Mouse (Mus musculus): ENCODE measurements around the gene Ucp2. TPM values are rescaled to one million over a fixed set of nuclear protein-coding genes. Genes with fewer than 3 reads are reported as not detected.
A peak's percentile ranks its signal among the peaks of the same experiment; 100 is the strongest.

The Ucp2 gene
- polyA plus RNA-seq, 1 experiment from 2014 or later = 76.4 TPM

DNA sequence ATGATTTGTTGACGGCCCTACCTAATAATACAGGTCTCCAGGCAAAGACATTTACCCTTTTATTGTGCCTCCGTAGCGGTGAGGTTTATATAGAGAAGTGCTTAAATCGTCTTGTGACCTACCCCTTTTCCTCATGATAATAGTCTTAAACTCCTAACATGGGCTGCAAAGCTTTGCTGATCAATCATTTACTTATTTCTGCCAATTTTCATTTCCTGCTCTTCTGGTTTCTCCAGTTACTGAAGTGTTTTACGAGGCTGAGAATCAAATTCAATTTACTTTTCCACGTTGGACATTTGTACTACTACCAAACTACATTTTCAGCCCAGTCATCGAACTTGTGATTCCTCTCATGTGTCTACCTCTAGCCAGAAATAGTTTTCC, 44.4 kb downstream of the Ucp2 start:
- Histone ChIP-seq H3K4me3 (peak overlapping the region; percentile 62), H3K9me3 (no peaks in the 10 kb centered on the region), H3K4me2 (peak overlapping the region; percentile 72), H3K4me1 (replicated peaks) (peaks cover 12% of the 10 kb centered on the region), H3K27me3 (no peaks in the 10 kb centered on the region), H3K9ac (peak overlapping the region; percentile 77), H3K27ac (replicated peaks) (peak overlapping the region; percentile 88), H3K36me3 (peaks cover 19% of the 10 kb centered on the region)
- 28% methylated on average over 7 of the region's 7 CpGs for WGBS
- ATAC-seq (ENCODE audit: low read depth) = no peak; the same call in 1 of the 2 replicates

DNA sequence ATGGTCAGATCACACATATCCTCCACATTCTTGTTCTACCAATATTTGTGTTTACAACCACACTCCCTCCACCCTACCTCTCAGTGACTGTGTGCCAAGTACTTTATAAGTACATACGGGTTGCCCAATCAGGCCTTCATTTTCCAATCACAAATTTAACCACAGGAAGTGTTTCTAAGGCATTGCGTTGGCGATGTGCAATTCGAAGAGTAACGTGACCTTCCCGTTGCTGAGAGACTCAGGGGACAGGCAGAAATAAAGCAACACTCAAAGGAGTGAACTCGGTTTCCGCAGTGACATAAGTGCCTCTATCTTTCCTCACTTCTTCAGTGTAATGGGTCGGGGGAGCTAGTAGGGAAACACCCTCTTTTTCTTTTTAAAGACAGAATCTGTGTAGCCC, 46.4 kb downstream of the Ucp2 start:
- ATAC-seq (ENCODE audit: low read depth) = no peak
- H3K4me2 ChIP-seq = no peak overlapping the region
- 93% methylated on average over 9 of the region's 9 CpGs for WGBS
- no peak overlapping the region for H3K27ac ChIP-seq (replicated peaks)
- no peaks in the 10 kb centered on the region for H3K27me3 ChIP-seq
- no peak overlapping the region for H3K4me3 ChIP-seq
- no peak overlapping the region for H3K9ac ChIP-seq
- peaks cover 12% of the 10 kb centered on the region for H3K4me1 ChIP-seq (replicated peaks)
- peaks cover 19% of the 10 kb centered on the region for H3K36me3 ChIP-seq
- no peaks in the 10 kb centered on the region for H3K9me3 ChIP-seq

DNA sequence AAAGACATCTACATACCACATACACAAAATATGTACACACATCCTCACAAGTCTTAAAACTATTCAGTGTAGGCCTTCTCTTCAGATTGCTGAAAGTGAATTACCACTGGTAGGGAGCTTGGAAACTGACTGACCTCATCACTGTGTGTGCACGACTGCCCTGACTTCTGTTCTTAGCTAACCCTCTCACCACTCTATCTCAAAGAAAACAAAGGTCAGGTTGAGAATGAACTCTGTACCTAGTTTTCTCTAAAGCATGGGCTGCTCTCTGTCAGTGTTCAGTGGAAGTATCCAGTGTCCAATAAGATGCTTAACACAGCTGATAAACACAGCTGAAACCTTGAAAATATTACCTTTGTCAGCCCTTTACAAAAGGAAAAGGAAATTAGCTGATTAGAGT, 51.3 kb downstream of the Ucp2 start:
- H3K4me2 ChIP-seq = no peak overlapping the region
- WGBS = 69% methylated on average over 1 of the region's 1 CpGs

DNA sequence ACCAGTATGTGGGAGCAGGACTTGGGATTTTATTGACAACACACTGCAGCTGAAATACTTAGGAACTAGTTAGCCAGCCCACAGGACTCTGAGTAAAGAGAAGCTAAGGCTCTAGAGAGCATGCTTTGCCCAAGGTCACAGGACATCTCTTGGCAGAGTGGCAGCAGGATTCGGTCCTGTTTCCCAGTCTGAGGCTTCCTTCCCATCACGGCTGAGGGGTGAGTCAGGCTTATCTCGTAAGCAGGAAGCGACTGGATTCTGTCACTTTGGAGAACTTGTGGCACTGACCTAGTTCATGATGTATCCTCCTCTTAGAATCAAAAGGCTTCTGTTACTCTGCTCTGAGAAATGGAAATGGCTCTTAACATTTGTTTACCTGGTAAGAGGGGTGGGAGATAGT, 54.5 kb downstream of the Ucp2 start:
- Histone ChIP-seq H3K4me1 (replicated peaks) (no peaks in the 10 kb centered on the region), H3K9me3 (no peaks in the 10 kb centered on the region), H3K36me3 (peaks cover 36% of the 10 kb centered on the region), H3K9ac (no peak overlapping the region), H3K4me3 (no peak overlapping the region), H3K27ac (replicated peaks) (no peak overlapping the region), H3K27me3 (no peaks in the 10 kb centered on the region), H3K4me2 (no peak overlapping the region)
- ATAC-seq (ENCODE audit: low read depth) = no peak
- 89% methylated on average over 4 of the region's 4 CpGs for WGBS

More for the DNA sequence above, 51.3 kb downstream of the Ucp2 start:
- no peaks in the 10 kb centered on the region for H3K4me1 ChIP-seq (replicated peaks)
- no peak overlapping the region for H3K27ac ChIP-seq (replicated peaks)
- peaks cover 37% of the 10 kb centered on the region for H3K36me3 ChIP-seq
- H3K9ac ChIP-seq = no peak overlapping the region
- H3K9me3 ChIP-seq = no peaks in the 10 kb centered on the region
- no peak overlapping the region for H3K4me3 ChIP-seq
- ATAC-seq (ENCODE audit: low read depth) = no peak
- no peaks in the 10 kb centered on the region for H3K27me3 ChIP-seq

DNA sequence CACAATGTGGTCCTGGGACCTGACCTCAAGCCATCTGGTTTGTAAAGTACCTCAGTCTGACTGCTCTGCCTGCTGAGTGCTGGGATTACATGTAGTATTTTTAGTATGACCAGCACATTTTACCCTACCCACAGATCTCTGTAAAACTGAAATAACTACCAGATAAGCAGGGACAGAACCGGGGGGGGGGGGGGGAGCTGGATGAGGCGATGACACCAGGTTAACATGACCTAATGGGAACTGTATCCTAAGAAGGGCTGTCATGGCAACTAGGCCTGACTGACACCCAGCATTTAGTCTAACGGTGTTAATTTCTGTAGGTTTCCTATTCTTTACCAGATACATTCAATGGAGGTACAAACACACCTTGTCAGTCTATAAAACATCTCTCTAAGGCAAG, 56.7 kb downstream of the Ucp2 start:
- no peak overlapping the region for H3K4me2 ChIP-seq
- WGBS = 83% methylated on average over 3 of the region's 3 CpGs
- no peak overlapping the region for H3K4me3 ChIP-seq
- peaks cover 36% of the 10 kb centered on the region for H3K36me3 ChIP-seq
- H3K9ac ChIP-seq = no peak overlapping the region
- peaks cover 8% of the 10 kb centered on the region for H3K4me1 ChIP-seq (replicated peaks)
- no peaks in the 10 kb centered on the region for H3K9me3 ChIP-seq
- ATAC-seq (ENCODE audit: low read depth) = no peak
- no peaks in the 10 kb centered on the region for H3K27me3 ChIP-seq
- H3K27ac ChIP-seq (replicated peaks) = no peak overlapping the region

DNA sequence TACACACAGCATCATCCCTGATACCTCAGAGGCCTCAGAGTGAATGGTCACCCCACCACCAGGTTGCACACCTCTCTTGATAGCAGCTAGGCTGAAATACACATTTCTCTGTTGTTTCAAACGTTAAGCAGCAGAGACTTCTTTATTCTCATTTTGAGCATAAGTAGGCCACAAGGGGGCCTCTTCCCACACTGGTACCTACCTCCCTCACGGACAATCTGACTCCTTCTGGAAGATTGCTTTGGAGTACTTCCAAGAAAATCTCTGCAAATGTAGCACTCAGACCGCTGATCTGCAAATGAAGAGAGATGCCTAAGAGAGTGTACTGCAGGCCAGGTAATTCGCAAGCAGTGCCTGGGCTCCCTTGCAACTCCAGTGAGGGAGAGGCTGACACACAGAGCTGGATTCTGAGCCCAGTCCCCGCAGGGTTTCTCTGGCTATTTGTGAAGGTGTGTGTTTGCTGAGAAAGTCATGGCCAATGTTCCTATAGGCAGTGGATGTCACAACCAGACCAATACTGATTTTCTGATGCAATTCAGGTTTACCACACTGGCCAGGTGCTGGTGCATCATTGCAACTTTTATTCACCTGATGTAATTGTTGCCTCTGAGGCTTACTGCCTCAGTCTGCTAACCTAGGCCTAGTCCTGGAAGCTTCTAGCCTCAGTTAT, 57.3 kb downstream of the Ucp2 start:
- H3K27me3 ChIP-seq = no peaks in the 10 kb centered on the region
- ATAC-seq (ENCODE audit: low read depth) = no peak
- no peak overlapping the region for H3K4me3 ChIP-seq
- H3K36me3 ChIP-seq = peaks cover 36% of the 10 kb centered on the region
- H3K4me2 ChIP-seq = no peak overlapping the region
- H3K4me1 ChIP-seq (replicated peaks) = peaks cover 15% of the 10 kb centered on the region
- no peak overlapping the region for H3K27ac ChIP-seq (replicated peaks)
- no peak overlapping the region for H3K9ac ChIP-seq
- H3K9me3 ChIP-seq = no peaks in the 10 kb centered on the region
- WGBS = 57% methylated on average over 5 of the region's 5 CpGs

Other genes starting within 250 kb of the Ucp2 start
- 10.4 and 11.4 TPM in 2 replicates for gene P4ha3, start 207.8 kb upstream of the Ucp2 start, polyA plus RNA-seq (2015; fragmentation: Nextera tagmentation; extraction: Ambion mirVana)
- gene C2cd3, start 121.1 kb upstream of the Ucp2 start, polyA plus RNA-seq (2015; fragmentation: Nextera tagmentation; extraction: Ambion mirVana) = 21.2 and 22.4 TPM in 2 replicates
- 140 and 142 TPM in 2 replicates for gene Ppme1, start 121.0 kb upstream of the Ucp2 start, polyA plus RNA-seq (2015; fragmentation: Nextera tagmentation; extraction: Ambion mirVana)
- not detected in 2 replicates for gene Ucp3, start 20.3 kb upstream of the Ucp2 start, polyA plus RNA-seq (2015; fragmentation: Nextera tagmentation; extraction: Ambion mirVana)
- 2.5 and 2.6 TPM in 2 replicates for gene Dnajb13, start 21.6 kb downstream of the Ucp2 start, polyA plus RNA-seq (2015; fragmentation: Nextera tagmentation; extraction: Ambion mirVana)
- gene Coa4, start 43.7 kb downstream of the Ucp2 start, polyA plus RNA-seq (2015; fragmentation: Nextera tagmentation; extraction: Ambion mirVana) = 17.7 and 18.4 TPM in 2 replicates
- gene Rab6a, start 114.1 kb downstream of the Ucp2 start, polyA plus RNA-seq (2015; fragmentation: Nextera tagmentation; extraction: Ambion mirVana) = 245 and 256 TPM in 2 replicates
- 79.0 and 85.6 TPM in 2 replicates for gene Mrpl48, start 115.0 kb downstream of the Ucp2 start, polyA plus RNA-seq (2015; fragmentation: Nextera tagmentation; extraction: Ambion mirVana)
- gene Plekhb1, start 169.1 kb downstream of the Ucp2 start, polyA plus RNA-seq (2015; fragmentation: Nextera tagmentation; extraction: Ambion mirVana) = 25.8 and 26.9 TPM in 2 replicates
- gene Fam168a, start 213.3 kb downstream of the Ucp2 start, polyA plus RNA-seq (2015; fragmentation: Nextera tagmentation; extraction: Ambion mirVana) = 90.4 and 97.8 TPM in 2 replicates

All from neural tube, embryonic 13.5 days (tissue).